Comparison of ENCODE assay signal across 21 mouse cellular contexts in the genomic region with DNA sequence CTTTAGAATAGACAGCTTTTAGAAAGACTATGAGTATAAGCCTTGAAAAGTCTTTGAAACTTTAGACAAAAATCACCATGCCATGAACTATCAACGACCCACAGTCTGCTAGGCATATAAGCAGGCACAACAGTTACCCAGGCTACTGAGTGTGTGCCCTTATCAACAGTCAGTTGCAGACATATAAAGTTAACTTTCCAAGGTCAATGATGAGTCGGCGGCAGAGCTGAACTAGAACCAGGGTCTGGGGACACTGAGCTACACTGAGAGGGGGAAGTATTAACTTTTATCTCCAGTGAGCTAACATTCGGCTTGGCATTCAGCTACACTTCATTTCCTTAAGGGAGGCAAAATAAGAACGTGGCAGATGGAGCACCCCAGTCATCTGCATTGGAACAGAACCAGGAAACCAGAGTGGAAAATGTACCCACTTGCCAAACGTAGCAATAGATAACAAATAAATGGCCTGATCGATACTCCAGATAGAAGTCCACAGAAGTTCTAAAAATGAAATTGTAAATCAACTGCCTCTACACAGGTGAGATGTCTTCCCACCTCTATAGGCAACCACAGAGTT.
DNase-seq lines count a peak whose midpoint lies in the region; ATAC-seq and TF ChIP-seq lines count a peak whose summit lies in the region.
"Had no signal": no experiment of that assay in that cellular context is flagged by ENCODE, and none has a peak within 500 bp of the region (broad histone marks: within the 10 kb centered on the region; RNA-seq: fewer than 3 reads in every experiment).

No protein-coding gene starts in this region.

- H3K4me2 ChIP-seq in midbrain, postnatal 0 days (ENCODE audit: low read depth, low read length, poor library complexity, severe bottlenecking): no peak overlapping the region
- H3K4me2 ChIP-seq: heart, embryonic 15.5 days; kidney, embryonic 15.5 days; limb, embryonic 12.5 days; lung, embryonic 15.5 days; midbrain, embryonic 12.5 days; neural tube, embryonic 13.5 days had no signal

- 47% methylated on average over 7 of the region's 7 CpGs for WGBS in heart, adult 2 months
- 89% methylated on average over 7 of the region's 7 CpGs for WGBS in midbrain, postnatal 0 days

- intact Hi-C loops in heart, adult 2 months (cut with DNase I): no loop called here

- H3K9me3 ChIP-seq in midbrain, postnatal 0 days (ENCODE audit: low read length): no peaks in the 10 kb centered on the region
- H3K9me3 ChIP-seq: heart, embryonic 15.5 days; kidney, embryonic 15.5 days; limb, embryonic 12.5 days; lung, embryonic 15.5 days; midbrain, embryonic 12.5 days; neural tube, embryonic 13.5 days had no signal

- TF ChIP-seq POLR2A in heart, adult 2 months (IDR thresholded peaks at IDR 0.05; ENCODE audit: insufficient read depth, low read depth, low read length): no peak

- TF ChIP-seq CTCF in heart, adult 2 months (IDR thresholded peaks at IDR 0.05): no peak
- no peak for TF ChIP-seq CTCF in midbrain, postnatal 0 days (IDR thresholded peaks at IDR 0.05)

- no peaks in the 10 kb centered on the region for H3K79me2 ChIP-seq in heart, adult 2 months (replicated peaks; ENCODE audit: control insufficient read depth, insufficient read depth, low read length)

- no peaks in the 10 kb centered on the region for H3K36me3 ChIP-seq in heart, adult 2 months (ENCODE audit: control insufficient read depth, insufficient read depth, low read length)
- no peaks in the 10 kb centered on the region for H3K36me3 ChIP-seq in midbrain, postnatal 0 days (ENCODE audit: insufficient read depth, low read length)
- H3K36me3 ChIP-seq: heart, embryonic 15.5 days; kidney, embryonic 15.5 days; lung, embryonic 15.5 days; midbrain, embryonic 12.5 days; neural tube, embryonic 13.5 days had no signal

- no peaks in the 10 kb centered on the region for H3K27me3 ChIP-seq in heart, adult 2 months (ENCODE audit: control insufficient read depth, insufficient read depth, low read length)
- no peaks in the 10 kb centered on the region for H3K27me3 ChIP-seq in midbrain, postnatal 0 days (ENCODE audit: insufficient read depth, low read length)
- H3K27me3 ChIP-seq: CH12.LX; heart, embryonic 15.5 days; kidney, embryonic 15.5 days; limb, embryonic 12.5 days; lung, embryonic 15.5 days; neural tube, embryonic 13.5 days had no signal

- no peak overlapping the region for H3K4me3 ChIP-seq in heart, adult 2 months
- H3K4me3 ChIP-seq in midbrain, postnatal 0 days (ENCODE audit: low read depth, low read length): no peak overlapping the region
- H3K4me3 ChIP-seq: heart, embryonic 15.5 days; kidney, embryonic 15.5 days; limb, embryonic 12.5 days; lung, embryonic 15.5 days; midbrain, embryonic 12.5 days; neural tube, embryonic 13.5 days had no signal

- peak; percentile 16 to 26 for DNase-seq in cerebellum, postnatal 25 days
- DNase-seq in cerebellum, adult 18-20 months: no peak
- DNase-seq in heart, adult 11 months: peak; percentile 51
- no peak for DNase-seq in heart, adult 2 months
- peak; percentile 49 to 67 for DNase-seq in layer of hippocampus, adult 18-20 months (ENCODE audit: low spot score in 2 of 2)
- DNase-seq in midbrain, postnatal 0 days (ENCODE audit: low spot score): no peak
- DNase-seq: gastrocnemius, postnatal 14 days; heart, postnatal 4 days; thymus, postnatal 25 days had no signal

- no peak overlapping the region for H3K27ac ChIP-seq in heart, adult 2 months
- H3K27ac ChIP-seq in midbrain, postnatal 0 days (ENCODE audit: low read depth, low read length): no peak overlapping the region
- H3K27ac ChIP-seq: heart, embryonic 15.5 days; kidney, embryonic 15.5 days; limb, embryonic 12.5 days; liver, embryonic 14.5 days; lung, embryonic 15.5 days; macrophage; midbrain, embryonic 12.5 days; neural tube, embryonic 13.5 days had no signal

- peak; percentile 80 for ATAC-seq in megakaryocyte-erythroid progenitor cell, adult 5-6 weeks (replicated peaks; ENCODE audit: low FRiP score, low TSS enrichment, poor library complexity, severe bottlenecking)
- no peak for ATAC-seq in midbrain, postnatal 0 days (ENCODE audit: low FRiP score)
- ATAC-seq: hindbrain, embryonic 16.5 days; intestine, embryonic 16.5 days had no signal

- H3K4me1 ChIP-seq in heart, adult 2 months (ENCODE audit: control insufficient read depth, insufficient read depth, low read length): no peaks in the 10 kb centered on the region
- no peaks in the 10 kb centered on the region for H3K4me1 ChIP-seq in midbrain, postnatal 0 days (ENCODE audit: insufficient read depth, low read length)
- H3K4me1 ChIP-seq: heart, embryonic 15.5 days; kidney, embryonic 15.5 days; limb, embryonic 12.5 days; lung, embryonic 15.5 days; midbrain, embryonic 12.5 days; neural tube, embryonic 13.5 days had no signal

- H3K9ac ChIP-seq in heart, adult 2 months (ENCODE audit: low read depth, low read length): no peak overlapping the region
- no peak overlapping the region for H3K9ac ChIP-seq in midbrain, postnatal 0 days (replicated peaks; ENCODE audit: low read length, poor library complexity, severe bottlenecking)
- H3K9ac ChIP-seq: heart, embryonic 15.5 days; kidney, embryonic 15.5 days; limb, embryonic 12.5 days; liver, embryonic 14.5 days; lung, embryonic 15.5 days; midbrain, embryonic 12.5 days; neural tube, embryonic 13.5 days had no signal

- TF ChIP-seq EP300 in heart, adult 2 months (IDR thresholded peaks at IDR 0.05; ENCODE audit: insufficient read depth, low read depth, low read length): no peak

Comparison
In these comparisons a context has a peak if more than half of its experiments do, and no peak if none do; other contexts are left out.
1. DNase-seq: peak in cerebellum, postnatal 25 days (2 of 2), heart, adult 11 months (single experiment) and layer of hippocampus, adult 18-20 months (2 of 2); none in cerebellum, adult 18-20 months (0 of 2), heart, adult 2 months (0 of 2) and midbrain, postnatal 0 days (single experiment).